Mouse (Mus musculus): Measurements from ENCODE around the gene Bpifb9b.
"Not testable (repeated sequence)": the region's sequence is repeated elsewhere in the genome, so short reads cannot be mapped to it uniquely, and the experiment has no call there.

Bpifb9b gene

DNA sequence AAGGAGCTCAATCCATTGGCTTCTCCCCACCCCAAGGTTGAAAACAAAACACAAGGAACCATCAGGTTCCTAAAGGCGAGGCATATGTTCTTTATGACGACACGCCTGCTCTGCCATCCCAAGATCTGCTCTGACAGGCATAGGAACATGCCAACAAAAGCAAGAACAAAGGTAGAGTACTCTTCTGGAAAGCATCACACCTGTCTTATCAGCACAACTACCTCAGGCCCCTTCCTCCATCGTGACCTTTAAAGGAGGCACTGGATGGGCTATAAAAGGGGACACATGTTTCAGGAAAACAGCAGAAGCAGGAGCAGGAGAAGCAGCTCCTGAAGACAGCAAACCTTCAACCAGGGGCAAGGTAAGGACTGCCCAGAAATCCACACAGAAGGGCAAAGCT, at the start of gene Bpifb9b:
Gene Bpifb9b (plus strand): TSS at position 301 of the 400 bp plus-strand sequence.
- DNase-seq = not testable (repeated sequence)

DNA sequence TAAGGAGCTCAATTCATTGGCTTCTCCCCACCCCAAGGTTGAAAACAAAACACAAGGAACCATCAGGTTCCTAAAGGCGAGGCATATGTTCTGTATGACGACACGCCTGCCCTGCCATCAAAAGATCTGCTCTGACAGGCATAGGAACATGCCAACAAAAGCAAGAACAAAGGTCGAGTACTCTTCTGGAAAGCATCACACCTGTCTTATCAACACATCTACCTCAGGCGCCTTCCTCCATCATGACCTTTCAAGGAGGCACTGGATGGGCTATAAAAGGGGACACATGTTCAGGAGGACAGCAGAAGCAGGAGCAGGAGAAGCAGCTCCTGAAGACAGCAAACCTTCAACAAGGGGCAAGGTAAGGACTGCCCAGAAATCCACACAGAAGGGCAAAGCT, 49.5 kb upstream of the Bpifb9b start, which contains the start of gene Bpifb9a:
Gene Bpifb9a (plus strand): TSS at position 301 of the 400 bp plus-strand sequence.
- not testable (repeated sequence) for DNase-seq

DNA sequence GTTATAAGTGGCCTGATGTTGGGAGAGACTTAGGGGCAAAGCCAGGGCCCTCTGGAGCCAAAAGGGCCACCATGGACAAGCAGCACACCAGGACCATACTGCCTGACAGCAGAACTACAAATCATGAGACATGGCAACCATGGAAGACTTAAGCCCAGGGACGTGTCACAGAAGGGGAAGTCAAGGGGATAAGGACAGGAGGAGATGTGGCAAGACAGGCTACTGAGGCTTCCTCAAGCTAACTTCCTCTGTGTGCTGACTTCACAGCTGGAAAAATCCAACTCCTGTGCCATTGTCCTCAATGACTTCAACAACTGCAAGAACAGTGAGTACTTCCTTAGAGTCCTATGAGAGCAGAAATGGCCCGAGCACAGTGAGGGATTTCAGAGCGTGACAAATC, 42.6 kb upstream of the Bpifb9b start:
- not testable (repeated sequence) for DNase-seq

DNA sequence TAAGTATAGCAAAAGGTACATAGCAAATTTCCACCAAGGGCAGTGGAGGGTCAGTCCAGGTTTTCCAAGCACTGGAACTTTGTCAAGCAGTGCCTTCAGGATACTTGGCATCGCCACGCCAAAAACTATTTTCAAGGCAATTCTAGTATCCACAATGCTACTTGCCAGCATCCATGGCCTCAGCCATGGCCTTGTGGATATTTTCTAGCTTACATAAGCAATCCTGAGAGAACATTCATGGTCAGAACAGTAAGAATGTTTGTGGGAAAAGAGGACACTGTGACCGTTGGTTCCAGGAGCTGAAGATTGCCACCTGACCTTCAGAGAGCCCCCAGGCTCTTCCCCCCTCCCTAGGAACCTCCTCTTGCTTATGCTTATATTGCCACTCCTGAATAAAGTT, 15.2 kb upstream of the Bpifb9b start:
- DNase-seq = not testable (repeated sequence)

DNA sequence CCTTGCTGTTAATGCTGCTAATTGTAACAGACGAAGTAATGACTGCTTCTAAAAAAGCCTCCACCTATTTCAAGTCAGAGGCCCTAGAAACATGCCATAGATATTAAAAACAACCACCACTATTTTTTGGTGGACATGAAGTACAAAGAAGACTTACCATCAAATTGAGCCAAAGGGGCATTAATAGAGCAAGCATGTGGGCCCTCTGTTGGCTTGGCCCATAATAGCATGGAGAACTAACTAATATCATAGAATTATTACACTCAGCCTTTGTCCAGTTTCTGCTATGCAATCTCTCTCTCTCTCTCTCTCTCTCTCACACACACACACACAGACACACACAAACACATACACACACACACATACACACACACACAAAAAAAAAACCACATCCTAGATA, 14.2 kb upstream of the Bpifb9b start:
- no peak for DNase-seq

DNA sequence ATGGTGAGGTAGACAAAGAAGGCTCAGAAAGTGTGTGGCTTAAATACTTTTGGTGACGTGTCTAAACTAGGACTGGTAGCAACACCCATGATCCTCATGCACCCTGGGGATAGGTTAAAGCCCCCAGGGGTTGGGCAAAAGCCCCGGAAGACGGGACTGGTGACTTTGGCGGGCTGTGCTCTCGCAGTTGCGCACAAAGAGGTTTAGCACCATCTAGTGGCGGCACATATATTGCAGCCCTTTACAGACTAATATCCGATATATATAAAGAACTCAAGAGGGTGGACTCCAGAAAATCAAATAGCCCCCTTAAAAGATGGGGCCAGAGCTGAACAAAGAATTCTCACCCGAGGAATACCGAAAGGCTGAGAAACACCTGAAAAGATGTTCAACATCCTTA, 12.3 kb upstream of the Bpifb9b start:
- DNase-seq = peak; percentile 62

DNA sequence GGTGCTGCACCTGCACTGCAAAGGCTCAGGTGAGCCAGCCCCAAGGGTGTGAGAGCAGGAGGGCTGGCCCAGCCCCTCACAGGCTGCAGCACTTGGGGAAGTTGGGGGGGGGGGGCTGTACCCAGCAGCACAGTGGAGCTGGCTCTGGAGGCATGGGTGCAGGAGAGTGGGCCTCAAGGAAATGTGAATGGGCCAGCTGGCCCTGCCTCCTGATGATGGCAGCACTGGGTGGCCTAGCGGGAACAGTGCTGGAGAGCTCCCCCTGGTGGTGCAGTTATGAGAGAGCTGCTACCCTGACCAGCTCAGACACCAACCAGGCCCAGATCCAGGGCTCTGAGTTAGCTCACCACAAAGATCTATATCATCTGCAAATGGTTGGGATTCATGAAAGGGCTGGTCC, 6.5 kb upstream of the Bpifb9b start:
- DNase-seq = peak; percentile 82

DNA sequence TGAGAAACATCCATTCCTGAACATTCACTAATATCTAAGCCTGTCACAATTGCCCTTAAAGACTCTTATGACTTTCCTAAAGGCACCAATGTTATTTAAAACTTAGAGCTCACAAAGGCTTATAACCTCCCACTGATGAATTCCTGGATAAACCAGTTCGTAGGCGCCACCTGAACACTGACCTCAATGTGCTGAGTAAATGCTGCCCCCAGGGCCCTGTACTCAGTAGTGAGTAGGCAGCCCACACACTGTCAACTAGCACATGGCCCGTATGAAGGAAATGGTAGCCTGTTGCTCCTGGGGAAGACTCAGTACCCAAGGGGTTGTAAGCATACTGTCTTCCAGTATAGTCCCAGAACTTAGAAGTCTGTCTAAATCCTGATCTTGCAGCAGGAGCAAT, 5.3 kb upstream of the Bpifb9b start:
- DNase-seq = no peak

DNA sequence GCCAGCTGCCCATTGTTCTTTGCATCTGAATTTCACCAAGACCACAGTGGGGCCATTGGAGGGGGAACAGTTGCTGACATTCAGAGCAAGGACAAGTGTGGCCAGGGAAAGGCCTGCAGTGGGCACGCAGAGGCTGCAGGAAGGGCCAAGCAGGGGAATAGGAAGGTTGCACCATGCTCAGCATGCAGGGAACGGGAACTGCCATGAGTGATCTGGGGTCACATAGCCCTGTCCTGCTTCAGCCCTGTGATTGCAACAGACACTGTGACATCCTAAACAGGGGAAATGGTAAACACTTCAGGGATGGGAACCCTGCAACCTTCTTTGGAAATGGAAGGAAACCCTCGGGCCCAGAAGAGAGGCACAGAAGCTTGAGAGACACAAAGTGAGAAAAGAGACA, 2.4 kb upstream of the Bpifb9b start:
- DNase-seq = not testable (repeated sequence)

DNA sequence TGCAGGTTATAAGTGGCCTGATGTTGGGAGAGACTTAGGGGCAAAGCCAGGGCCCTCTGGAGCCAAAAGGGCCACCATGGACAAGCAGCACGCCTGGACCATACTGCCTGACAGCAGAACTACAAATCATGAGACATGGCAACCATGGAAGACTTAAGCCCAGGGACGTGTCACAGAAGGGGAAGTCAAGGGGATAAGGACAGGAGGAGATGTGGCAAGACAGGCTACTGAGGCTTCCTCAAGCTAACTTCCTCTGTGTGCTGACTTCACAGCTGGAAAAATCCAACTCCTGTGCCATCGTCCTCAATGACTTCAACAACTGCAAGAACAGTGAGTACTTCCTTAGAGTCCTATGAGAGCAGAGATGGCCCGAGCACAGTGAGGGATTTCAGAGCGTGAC, 6.7 kb downstream of the Bpifb9b start:
- not testable (repeated sequence) for DNase-seq

DNA sequence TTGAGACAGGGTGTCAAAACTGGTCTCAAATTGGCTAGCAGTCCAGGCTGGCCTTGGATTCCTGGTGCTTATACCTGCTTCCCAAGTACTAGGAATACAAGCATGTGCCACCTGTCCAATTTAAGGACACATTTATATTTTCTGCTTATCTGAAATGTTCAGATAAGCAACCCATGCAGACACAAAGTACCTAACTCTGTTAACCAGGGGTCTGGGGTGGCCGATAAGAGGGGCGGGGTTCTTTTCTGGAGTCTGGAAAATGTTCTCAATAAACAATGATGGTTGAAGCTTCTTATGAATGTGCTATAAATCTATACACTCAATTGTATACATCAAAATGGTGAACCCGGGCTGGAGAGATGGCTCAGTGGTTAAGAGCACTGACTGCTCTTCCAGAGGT, 19.8 kb downstream of the Bpifb9b start:
- no peak for DNase-seq

DNA sequence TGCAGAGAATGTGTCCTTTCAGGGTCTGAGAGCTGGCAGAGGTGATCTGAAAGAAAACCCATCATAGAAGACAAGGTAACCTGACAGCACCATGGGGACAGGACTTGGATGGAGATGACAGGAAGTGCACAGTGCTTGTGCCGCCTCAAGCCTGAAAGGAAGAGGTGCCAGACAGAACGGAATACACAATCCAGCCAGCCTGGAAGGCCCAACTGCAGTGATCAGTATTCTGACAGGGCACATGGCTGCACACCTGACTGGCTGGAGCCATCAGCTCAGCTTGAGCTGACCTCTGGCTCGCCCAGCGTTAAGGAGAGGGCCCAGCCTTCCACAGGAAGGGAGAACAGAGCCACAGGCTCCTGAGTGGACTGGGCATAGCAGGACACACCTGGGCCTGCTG, 28.5 kb downstream of the Bpifb9b start:
- DNase-seq = no peak

DNA sequence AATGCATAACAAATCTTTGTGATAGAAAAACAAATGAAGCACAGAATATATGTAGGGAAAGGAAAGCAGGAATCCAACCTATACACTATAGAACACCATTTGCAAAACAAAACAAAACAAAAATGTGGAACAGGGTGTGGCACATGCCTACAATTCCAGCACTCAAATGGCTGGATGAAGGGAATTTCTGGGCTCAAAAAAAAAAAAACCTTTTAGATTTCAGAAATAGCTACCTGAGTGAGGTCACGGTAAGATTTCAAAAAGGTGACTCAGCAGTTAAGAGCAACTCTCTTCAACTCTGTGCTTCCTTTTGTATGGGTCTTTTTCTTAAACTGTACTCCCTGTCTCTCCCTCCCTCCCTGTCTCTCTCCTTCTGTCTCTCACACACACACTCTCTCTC, 31.1 kb downstream of the Bpifb9b start:
- DNase-seq = no peak

DNA sequence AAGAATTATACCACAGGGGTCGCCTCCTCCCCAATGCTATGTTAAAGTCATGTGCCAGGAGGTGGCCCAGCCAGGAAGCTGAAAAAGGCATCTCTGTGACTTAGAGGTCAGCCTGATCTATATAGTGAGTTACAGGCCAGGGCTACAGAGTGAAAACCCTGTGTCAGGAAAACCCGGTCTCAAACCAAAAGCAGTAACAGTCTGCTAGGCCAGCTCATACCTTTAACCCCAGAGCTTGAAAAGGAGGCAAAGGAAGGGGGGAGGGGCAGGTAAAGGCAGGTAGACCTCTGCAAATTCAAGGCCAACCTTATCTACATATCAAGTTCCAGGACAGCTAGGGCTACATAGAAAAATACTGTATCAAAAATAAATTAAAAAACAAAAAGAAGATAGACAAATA, 32.3 kb downstream of the Bpifb9b start:
- no peak for DNase-seq

DNA sequence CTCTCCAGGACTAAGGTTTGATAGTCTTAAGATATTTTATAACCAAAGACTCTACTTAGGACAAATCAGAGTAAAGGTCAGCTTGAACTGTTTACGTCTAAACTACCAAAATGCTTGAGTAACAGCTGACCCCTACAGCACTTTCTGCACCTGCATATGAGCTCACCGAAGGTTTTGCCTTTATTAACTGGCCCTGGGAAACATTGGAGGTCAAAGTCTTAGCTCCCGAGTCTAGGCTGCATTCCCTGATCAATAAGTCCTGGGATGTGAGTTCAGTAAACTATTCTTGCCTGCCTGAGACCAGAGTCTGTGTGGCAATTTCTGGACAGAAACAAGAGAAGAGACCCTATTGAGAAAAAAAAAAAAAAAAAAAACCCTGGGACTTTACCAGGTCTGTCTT, 41.1 kb downstream of the Bpifb9b start:
- no peak for DNase-seq

DNA sequence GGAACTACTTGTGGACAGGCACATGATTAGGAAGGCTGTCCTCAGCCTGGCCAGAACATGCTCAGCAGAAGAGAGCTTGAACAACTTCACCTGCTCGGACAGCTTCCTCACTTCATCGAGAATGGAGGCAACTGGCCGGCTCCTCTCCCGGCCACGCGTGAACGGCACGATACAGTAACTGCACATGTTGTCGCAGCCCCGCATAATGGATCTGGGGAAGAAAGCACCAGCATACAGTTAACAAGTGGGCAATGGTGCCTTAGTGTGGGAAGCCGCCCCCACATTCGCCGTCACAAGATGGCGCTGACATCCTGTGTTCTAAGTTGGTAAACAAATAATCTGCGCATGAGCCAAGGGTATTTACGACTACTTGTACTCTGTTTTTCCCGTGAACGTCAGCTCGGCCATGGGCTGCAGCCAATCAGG, 47.0 kb downstream of the Bpifb9b start:
- DNase-seq = not testable (repeated sequence)

DNA sequence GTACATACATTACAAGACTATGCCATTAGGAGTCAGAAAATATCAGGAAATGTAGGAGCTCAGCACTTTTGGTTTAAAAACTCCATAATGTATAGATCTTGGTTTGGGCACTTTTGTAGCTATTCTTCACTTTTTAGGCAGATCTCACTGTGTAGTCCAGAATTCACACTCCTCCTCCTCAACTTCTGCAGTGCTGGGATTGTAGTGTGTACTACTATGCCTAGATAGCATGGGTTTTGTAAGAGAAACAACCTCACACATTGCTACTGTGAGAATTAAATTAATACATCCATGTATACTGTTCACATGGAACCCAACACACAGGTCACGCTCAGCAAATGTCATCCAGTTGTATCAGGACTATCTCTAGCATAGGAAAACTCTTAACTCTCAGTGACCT, 60.5 kb downstream of the Bpifb9b start:
- DNase-seq = no peak

Data from lung, postnatal 10 days (tissue).